Mouse (Mus musculus): ENCODE measurements around the gene Ctsz.

- TF ChIP-seq POLR2A (IDR thresholded peaks at IDR 0.05; ENCODE audit: borderline replicate concordance, insufficient read depth, low read length) (no peak), CTCF (IDR thresholded peaks at IDR 0.05; ENCODE audit: borderline replicate concordance, insufficient read depth, low read depth, low read length) (no peak)
These were observed 12.0 kb downstream of the Ctsz start for GRCm38 (mm10) chr2:174426856-174427255.

Data from cerebellum, adult 2 months (tissue).